Mouse (Mus musculus): ENCODE measurements around the gene Sirt2. TPM values are rescaled to one million over a fixed set of nuclear protein-coding genes. Genes with fewer than 3 reads are reported as not detected.

The Sirt2 gene
- polyA plus RNA-seq, 1 experiment from 2014 or later = 77.0 TPM

GRCm38 (mm10) chr7:28727649-28728340, 38.7 kb upstream of the Sirt2 start:
- WGBS = 53% methylated on average over 10 of the region's 10 CpGs
- Histone ChIP-seq H3K4me1 (ENCODE audit: control insufficient read depth, insufficient read depth, low read length) (no peaks in the 10 kb centered on the region; the same call in 1 of the 2 replicates), H3K27ac (ENCODE audit: low read depth, low read length) (no peak overlapping the region), H3K9me3 (ENCODE audit: control insufficient read depth, low read length) (no peaks in the 10 kb centered on the region), H3K36me3 (ENCODE audit: control insufficient read depth, insufficient read depth, low read length) (no peaks in the 10 kb centered on the region), H3K4me2 (ENCODE audit: low read depth) (no peak overlapping the region), H3K9ac (ENCODE audit: low read length) (no peak overlapping the region; the same call in 1 of the 2 replicates), H3K4me3 (ENCODE audit: low read depth, low read length) (no peak overlapping the region), H3K27me3 (ENCODE audit: control insufficient read depth, insufficient read depth, low read length) (peaks cover 2% of the 10 kb centered on the region; the same call in 1 of the 2 replicates)
- DNase-seq (ENCODE audit: low spot score) (peak; percentile 46), ATAC-seq (ENCODE audit: insufficient read depth, low FRiP score, low TSS enrichment) (0 out of 2 replicates have a peak, but pooled peaks have one; percentile 45)

- Histone ChIP-seq H3K4me1 (ENCODE audit: control insufficient read depth, insufficient read depth, low read length) (no peaks in the 10 kb centered on the region; the same call in 1 of the 2 replicates), H3K4me3 (ENCODE audit: low read depth, low read length) (peak overlapping the region; percentile 42), H3K27me3 (ENCODE audit: control insufficient read depth, insufficient read depth, low read length) (peaks cover 2% of the 10 kb centered on the region; the same call in 1 of the 2 replicates), H3K4me2 (ENCODE audit: low read depth) (peak overlapping the region; percentile 83), H3K9me3 (ENCODE audit: control insufficient read depth, low read length) (no peaks in the 10 kb centered on the region), H3K36me3 (ENCODE audit: control insufficient read depth, insufficient read depth, low read length) (peaks cover 3% of the 10 kb centered on the region; the same call in 1 of the 2 replicates), H3K27ac (ENCODE audit: low read depth, low read length) (no peak overlapping the region), H3K9ac (ENCODE audit: low read length) (peak overlapping the region; percentile 44)
- peak; percentile 81 for DNase-seq (ENCODE audit: low spot score)
- WGBS = 2% methylated on average over 58 of the region's 58 CpGs
- peak; percentile 85 for ATAC-seq (ENCODE audit: insufficient read depth, low FRiP score, low TSS enrichment)
Measured at GRCm38 (mm10) chr7:28732341-28733142, 34.0 kb upstream of the Sirt2 start.

GRCm38 (mm10) chr7:28733211-28733610, 33.3 kb upstream of the Sirt2 start:
- DNase-seq (ENCODE audit: low spot score) (no peak), ATAC-seq (ENCODE audit: insufficient read depth, low FRiP score, low TSS enrichment) (no peak)
- H3K4me1 ChIP-seq (ENCODE audit: control insufficient read depth, insufficient read depth, low read length) = no peaks in the 10 kb centered on the region; the same call in 1 of the 2 replicates

DNA sequence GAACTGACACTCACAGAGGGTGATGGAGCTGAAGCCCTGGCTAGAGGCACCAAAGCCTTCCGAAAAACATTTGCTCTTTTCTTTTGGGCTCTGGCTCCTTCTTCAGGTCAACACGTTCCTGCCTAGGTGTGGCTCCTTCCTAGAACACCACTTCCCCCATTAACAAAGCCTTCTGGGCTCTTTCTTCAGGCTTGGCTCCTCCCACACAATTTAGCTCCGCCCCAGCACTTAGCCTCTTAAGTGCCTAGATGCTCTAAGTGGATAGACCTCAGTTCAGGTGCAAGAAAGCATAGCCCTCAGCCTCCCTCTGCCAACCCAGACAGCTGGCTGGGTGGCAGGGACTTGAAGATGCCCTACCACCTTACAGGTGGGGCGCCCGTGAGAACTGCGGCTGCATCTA, 30.8 kb upstream of the Sirt2 start:
- Histone ChIP-seq H3K4me1 (ENCODE audit: control insufficient read depth, insufficient read depth, low read length) (no peaks in the 10 kb centered on the region; the same call in 1 of the 2 replicates), H3K4me2 (ENCODE audit: low read depth) (no peak overlapping the region), H3K4me3 (ENCODE audit: low read depth, low read length) (no peak overlapping the region), H3K9ac (ENCODE audit: low read length) (no peak overlapping the region), H3K27me3 (ENCODE audit: control insufficient read depth, insufficient read depth, low read length) (peaks cover 2% of the 10 kb centered on the region; the same call in 1 of the 2 replicates), H3K9me3 (ENCODE audit: control insufficient read depth, low read length) (no peaks in the 10 kb centered on the region), H3K36me3 (ENCODE audit: control insufficient read depth, insufficient read depth, low read length) (peaks cover 5% of the 10 kb centered on the region; the same call in 1 of the 2 replicates), H3K27ac (ENCODE audit: low read depth, low read length) (no peak overlapping the region)
- DNase-seq (ENCODE audit: low spot score) = no peak
- ATAC-seq (ENCODE audit: insufficient read depth, low FRiP score, low TSS enrichment) = no peak
- WGBS = 82% methylated on average over 6 of the region's 6 CpGs

More at GRCm38 (mm10) chr7:28733211-28733610, 33.3 kb upstream of the Sirt2 start:
- Histone ChIP-seq H3K27me3 (ENCODE audit: control insufficient read depth, insufficient read depth, low read length) (peaks cover 2% of the 10 kb centered on the region; the same call in 1 of the 2 replicates), H3K4me2 (ENCODE audit: low read depth) (peak overlapping the region; percentile 83), H3K9ac (ENCODE audit: low read length) (0 out of 2 replicates have a peak overlapping the region, but pooled peaks have one; percentile 8), H3K9me3 (ENCODE audit: control insufficient read depth, low read length) (no peaks in the 10 kb centered on the region), H3K36me3 (ENCODE audit: control insufficient read depth, insufficient read depth, low read length) (peaks cover 4% of the 10 kb centered on the region; the same call in 1 of the 2 replicates), H3K4me3 (ENCODE audit: low read depth, low read length) (peak overlapping the region; percentile 42), H3K27ac (ENCODE audit: low read depth, low read length) (no peak overlapping the region)
- WGBS = 4% methylated on average over 11 of the region's 11 CpGs

DNA sequence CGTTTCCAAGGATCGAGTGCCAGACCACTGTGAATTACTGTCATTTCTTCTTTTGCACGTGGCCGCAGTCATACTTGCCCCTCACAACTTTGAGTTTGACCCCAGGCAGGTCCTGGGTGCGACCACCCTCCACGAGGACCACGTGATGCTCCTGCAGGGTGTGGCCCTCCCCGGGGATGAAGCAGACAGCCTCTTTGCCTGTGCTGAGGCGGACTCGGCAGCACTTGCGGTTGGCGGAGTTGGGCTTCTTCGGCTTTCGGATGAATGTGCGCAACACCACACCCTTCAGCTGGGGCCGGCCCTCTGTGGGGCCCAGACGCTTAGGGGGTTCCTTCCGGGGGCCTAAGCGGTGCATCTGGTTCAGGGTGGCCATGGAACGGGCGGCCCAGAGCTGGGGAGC, 26.7 kb upstream of the Sirt2 start:
- Histone ChIP-seq H3K27ac (ENCODE audit: low read depth, low read length) (no peak overlapping the region), H3K9me3 (ENCODE audit: control insufficient read depth, low read length) (no peaks in the 10 kb centered on the region), H3K4me2 (ENCODE audit: low read depth) (no peak overlapping the region), H3K4me1 (ENCODE audit: control insufficient read depth, insufficient read depth, low read length) (peaks cover 8% of the 10 kb centered on the region), H3K27me3 (ENCODE audit: control insufficient read depth, insufficient read depth, low read length) (no peaks in the 10 kb centered on the region), H3K36me3 (ENCODE audit: control insufficient read depth, insufficient read depth, low read length) (peaks cover 5% of the 10 kb centered on the region; the same call in 1 of the 2 replicates), H3K9ac (ENCODE audit: low read length) (no peak overlapping the region), H3K4me3 (ENCODE audit: low read depth, low read length) (no peak overlapping the region)
- 95% methylated on average over 21 of the region's 21 CpGs for WGBS
- DNase-seq (ENCODE audit: low spot score) = no peak
- ATAC-seq (ENCODE audit: insufficient read depth, low FRiP score, low TSS enrichment) = no peak

- Histone ChIP-seq H3K27ac (ENCODE audit: low read depth, low read length) (no peak overlapping the region), H3K36me3 (ENCODE audit: control insufficient read depth, insufficient read depth, low read length) (peaks cover 5% of the 10 kb centered on the region; the same call in 1 of the 2 replicates), H3K9me3 (ENCODE audit: control insufficient read depth, low read length) (no peaks in the 10 kb centered on the region), H3K4me1 (ENCODE audit: control insufficient read depth, insufficient read depth, low read length) (peaks cover 8% of the 10 kb centered on the region), H3K9ac (ENCODE audit: low read length) (peak overlapping the region; percentile 78), H3K4me2 (ENCODE audit: low read depth) (peak overlapping the region; percentile 96), H3K4me3 (ENCODE audit: low read depth, low read length) (peak overlapping the region; percentile 68), H3K27me3 (ENCODE audit: control insufficient read depth, insufficient read depth, low read length) (no peaks in the 10 kb centered on the region)
- DNase-seq (ENCODE audit: low spot score) (no peak), ATAC-seq (ENCODE audit: insufficient read depth, low FRiP score, low TSS enrichment) (no peak)
- WGBS = 46% methylated on average over 9 of the region's 9 CpGs
Measured at GRCm38 (mm10) chr7:28740949-28741348, 25.6 kb upstream of the Sirt2 start.

DNA sequence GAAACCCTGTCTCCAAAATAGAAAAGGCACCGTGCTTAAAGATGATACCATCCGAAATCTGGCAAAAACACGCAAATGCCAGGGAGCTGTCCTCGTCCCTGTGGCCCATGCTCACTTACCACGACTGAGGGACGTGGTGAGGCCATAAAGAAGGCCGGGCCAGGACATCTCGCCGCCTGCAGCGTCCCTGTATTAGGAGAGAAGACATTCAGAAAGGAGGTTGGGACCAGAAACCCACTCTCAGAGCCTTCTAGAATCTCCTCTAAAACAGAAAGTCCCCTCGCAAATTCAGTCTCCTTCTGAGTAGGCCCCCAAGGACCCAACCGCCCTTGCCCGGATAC, 25.2 kb upstream of the Sirt2 start:
- ATAC-seq (ENCODE audit: insufficient read depth, low FRiP score, low TSS enrichment) = peak; percentile 18; the same call in 1 of the 2 replicates
- H3K36me3 ChIP-seq (ENCODE audit: control insufficient read depth, insufficient read depth, low read length) = peaks cover 5% of the 10 kb centered on the region; the same call in 1 of the 2 replicates
- no peaks in the 10 kb centered on the region for H3K27me3 ChIP-seq (ENCODE audit: control insufficient read depth, insufficient read depth, low read length)
- DNase-seq (ENCODE audit: low spot score) = no peak
- H3K4me3 ChIP-seq (ENCODE audit: low read depth, low read length) = peak overlapping the region; percentile 68
- peak overlapping the region; percentile 96 for H3K4me2 ChIP-seq (ENCODE audit: low read depth)
- H3K9me3 ChIP-seq (ENCODE audit: control insufficient read depth, low read length) = no peaks in the 10 kb centered on the region
- H3K9ac ChIP-seq (ENCODE audit: low read length) = peak overlapping the region; percentile 78
- peaks cover 8% of the 10 kb centered on the region for H3K4me1 ChIP-seq (ENCODE audit: control insufficient read depth, insufficient read depth, low read length)
- H3K27ac ChIP-seq (ENCODE audit: low read depth, low read length) = no peak overlapping the region
- WGBS = 1% methylated on average over 13 of the region's 13 CpGs

DNA sequence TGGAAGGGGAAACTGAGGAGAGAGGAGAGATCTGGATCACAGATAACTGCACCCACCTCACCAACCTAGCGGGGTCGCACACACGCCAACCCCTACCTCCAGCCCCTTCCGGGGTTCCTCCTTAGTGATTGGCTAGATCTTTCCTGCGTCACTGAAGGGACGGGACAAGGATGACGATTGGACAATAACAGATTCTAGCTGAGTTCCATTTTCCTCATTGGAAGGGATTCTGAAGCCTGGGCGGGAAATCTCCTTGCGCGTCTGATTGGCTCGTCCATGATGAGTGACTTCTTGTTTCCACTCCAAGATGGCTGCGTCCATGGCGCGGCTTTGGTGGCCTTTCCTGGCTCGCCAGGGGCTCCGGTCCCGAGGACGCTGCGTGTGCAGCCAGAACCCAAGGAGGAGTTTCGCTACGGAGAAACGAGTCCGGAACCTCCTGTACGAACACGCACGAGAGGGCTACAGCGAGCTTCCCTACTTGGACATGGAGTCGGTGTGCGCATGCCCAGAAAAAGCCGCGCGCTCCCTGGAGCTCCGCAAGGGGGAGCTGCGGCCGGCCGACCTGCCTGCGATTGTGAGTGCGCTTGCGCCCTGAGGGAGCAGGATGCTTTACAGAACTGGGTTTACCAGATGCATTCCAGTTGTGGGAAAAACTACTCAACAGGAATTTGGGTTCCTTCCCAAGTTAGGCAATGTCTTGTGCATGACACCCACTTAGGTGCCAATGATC, 24.7 kb upstream of the Sirt2 start, which contains the start of the genes Mrps12 and Sars2:
Gene Mrps12, minus strand, starts transcription at position 112 of the 730 bp plus-strand sequence.
Gene Sars2, plus strand, starts transcription at position 284 of the 730 bp plus-strand sequence.
- no peaks in the 10 kb centered on the region for H3K9me3 ChIP-seq (ENCODE audit: control insufficient read depth, low read length)
- H3K4me1 ChIP-seq (ENCODE audit: control insufficient read depth, insufficient read depth, low read length) = peaks cover 8% of the 10 kb centered on the region
- ATAC-seq (ENCODE audit: insufficient read depth, low FRiP score, low TSS enrichment) (peak; percentile 99), DNase-seq (ENCODE audit: low spot score) (peak; percentile 96)
- no peaks in the 10 kb centered on the region for H3K27me3 ChIP-seq (ENCODE audit: control insufficient read depth, insufficient read depth, low read length)
- H3K9ac ChIP-seq (ENCODE audit: low read length) = peak within 1 kb of the TSS; percentile 81
- peaks cover 5% of the 10 kb centered on the region; the same call in 1 of the 2 replicates for H3K36me3 ChIP-seq (ENCODE audit: control insufficient read depth, insufficient read depth, low read length)
- peak within 1 kb of the TSS; percentile 68 for H3K4me3 ChIP-seq (ENCODE audit: low read depth, low read length)
- WGBS = under 1% methylated on average over 39 of the region's 39 CpGs
- H3K27ac ChIP-seq (ENCODE audit: low read depth, low read length) = 0 out of 2 replicates have a peak within 1 kb of the TSS, but pooled peaks have one; percentile 56
- peak within 1 kb of the TSS; percentile 96 for H3K4me2 ChIP-seq (ENCODE audit: low read depth)
